Mouse (Mus musculus): ENCODE data around the gene Wdr60.

- TF ChIP-seq CTCF (IDR thresholded peaks at IDR 0.05; ENCODE audit: borderline replicate concordance, control insufficient read depth, extremely low read depth, insufficient read depth, low read length, poor library complexity): no peak
- no peak for TF ChIP-seq POLR2A (IDR thresholded peaks at IDR 0.05; ENCODE audit: control insufficient read depth, extremely low read depth, insufficient read depth, low read length, poor library complexity)
Observed at GRCm38 (mm10) chr12:116265275-116265674, 2.5 kb upstream of the Wdr60 start.
